Mouse (Mus musculus) hindbrain, embryonic 16.5 days (tissue): ENCODE results near the gene Gtf2i. TPM values are rescaled to one million over a fixed set of nuclear protein-coding genes. Genes with fewer than 3 reads are reported as not detected.

Experiments used
- ATAC-seq: fragments of 200-750 bp; cut with Nextera tagmentation; 2 replicates; pipeline ENCODE4 v1.8.0; 2017; ENCODE audit warnings: moderate TSS enrichment, moderate library complexity
- H3K27ac ChIP-seq: fragments of 300-500 bp; sonication (generic); 2 replicates; pipeline ENCODE4 v1.5.1; 2014; ENCODE audit warnings: low read depth, mild to moderate bottlenecking, control low read depth, low read length, moderate library complexity
- H3K27me3 ChIP-seq: fragments of 300-500 bp; sonication (generic); replicated peaks from 2 replicates; pipeline ENCODE4 v1.6.1; 2014; ENCODE audit warnings: low read length; ENCODE audit not compliant: control insufficient read depth, insufficient read depth
- H3K36me3 ChIP-seq: fragments of 300-500 bp; sonication (generic); 2 replicates; pipeline ENCODE4 v1.6.1; 2014; ENCODE audit warnings: mild to moderate bottlenecking, low read length, moderate library complexity, mixed read lengths; ENCODE audit not compliant: control insufficient read depth, insufficient read depth
- H3K4me1 ChIP-seq: fragments of 300-500 bp; sonication (generic); 2 replicates; pipeline ENCODE4 v1.6.1; 2014; ENCODE audit warnings: low read depth, low read length; ENCODE audit not compliant: control insufficient read depth, insufficient read depth
- H3K4me2 ChIP-seq: fragments of 300-500 bp; sonication (generic); 2 replicates; pipeline ENCODE4 v1.6.1; 2014; ENCODE audit warnings: mild to moderate bottlenecking, low read length, control low read depth, moderate library complexity
- H3K4me3 ChIP-seq: fragments of 300-500 bp; sonication (generic); 2 replicates; pipeline ENCODE4 v1.5.1; 2014; ENCODE audit warnings: mild to moderate bottlenecking, low read length, control low read depth, moderate library complexity
- H3K9ac ChIP-seq: fragments of 300-500 bp; sonication (generic); 2 replicates; pipeline ENCODE4 v1.6.1; 2014; ENCODE audit warnings: low read depth, mild to moderate bottlenecking, control low read depth, low read length, moderate library complexity
- H3K9me3 ChIP-seq: fragments of 300-500 bp; sonication (generic); 2 replicates; pipeline ENCODE4 v1.6.1; 2014; ENCODE audit warnings: mild to moderate bottlenecking, low read length, moderate library complexity; ENCODE audit not compliant: control insufficient read depth
- WGBS: fragments of 180-500 bp; shearing (Covaris S2); extraction: QIAGEN DNeasy Blood & Tissue Kit; methylation state at CpG from one replicate; pipeline ENCODE4 v1.1.7; 2014; 5-methylcytosine and 5-hydroxymethylcytosine counted together
- polyA plus RNA-seq: library from polyadenylated mRNA; unstranded; fragments of >200 nt; fragmentation: Nextera tagmentation; extraction: Ambion mirVana; gene quantifications from 2 replicates; pipeline ENCODE4 v1.2.1, GENCODE M21; 2015

Gene Gtf2i
- polyA plus RNA-seq, 1 experiment from 2014 or later, result 132 TPM

DNA sequence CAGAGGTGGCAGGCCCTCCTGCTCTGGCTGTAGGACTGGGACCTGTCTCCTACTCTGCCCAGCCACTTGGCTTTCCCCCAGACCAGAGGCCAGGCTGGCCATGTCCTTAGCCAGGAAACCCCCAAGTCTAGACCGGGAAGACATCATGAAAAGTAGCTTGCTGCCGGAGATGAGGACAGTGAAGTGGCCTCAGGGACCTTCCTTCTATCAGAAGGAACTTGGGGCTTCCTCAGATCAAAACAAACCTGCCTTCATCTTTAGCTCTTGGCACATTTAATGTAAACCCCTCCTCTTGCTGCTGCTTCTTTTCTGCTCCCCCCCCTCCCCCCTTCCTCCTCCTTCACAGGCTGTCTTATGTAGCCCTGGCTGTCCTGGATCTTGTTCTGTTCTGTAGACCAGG, 80.4 kb downstream of the Gtf2i start:
- Histone ChIP-seq H3K9ac (no peak overlapping the region), H3K4me2 (no peak overlapping the region), H3K36me3 (peaks cover 26% of the 10 kb centered on the region), H3K27me3 (no peaks in the 10 kb centered on the region), H3K4me3 (no peak overlapping the region), H3K27ac (no peak overlapping the region), H3K9me3 (no peaks in the 10 kb centered on the region), H3K4me1 (no peaks in the 10 kb centered on the region)
- no peak for ATAC-seq
- WGBS, result 54% methylated on average over 2 of the region's 2 CpGs

GRCm38 (mm10) chr5:134233244-134233651, 81.3 kb downstream of the Gtf2i start:
- Histone ChIP-seq H3K9ac (no peak overlapping the region), H3K4me3 (no peak overlapping the region), H3K27me3 (no peaks in the 10 kb centered on the region), H3K27ac (no peak overlapping the region), H3K9me3 (no peaks in the 10 kb centered on the region), H3K4me1 (no peaks in the 10 kb centered on the region), H3K36me3 (peaks cover 22% of the 10 kb centered on the region), H3K4me2 (no peak overlapping the region)
- WGBS, result 73% methylated on average over 7 of the region's 7 CpGs
- ATAC-seq, result no peak

GRCm38 (mm10) chr5:134232568-134232967, 82.0 kb downstream of the Gtf2i start:
- no peaks in the 10 kb centered on the region for H3K4me1 ChIP-seq
- no peak overlapping the region for H3K9ac ChIP-seq
- no peak overlapping the region for H3K27ac ChIP-seq
- H3K36me3 ChIP-seq, result peaks cover 16% of the 10 kb centered on the region
- H3K9me3 ChIP-seq, result no peaks in the 10 kb centered on the region
- no peak overlapping the region for H3K4me2 ChIP-seq
- no peak overlapping the region for H3K4me3 ChIP-seq
- ATAC-seq, result no peak
- 57% methylated on average over 7 of the region's 7 CpGs for WGBS
- no peaks in the 10 kb centered on the region for H3K27me3 ChIP-seq

GRCm38 (mm10) chr5:134232111-134232510, 82.4 kb downstream of the Gtf2i start:
- Histone ChIP-seq H3K36me3 (peaks cover 12% of the 10 kb centered on the region), H3K27me3 (no peaks in the 10 kb centered on the region), H3K9me3 (no peaks in the 10 kb centered on the region), H3K4me3 (no peak overlapping the region), H3K4me2 (no peak overlapping the region), H3K4me1 (no peaks in the 10 kb centered on the region), H3K9ac (no peak overlapping the region), H3K27ac (no peak overlapping the region)
- ATAC-seq, result no peak
- WGBS, result 81% methylated on average over 6 of the region's 6 CpGs

GRCm38 (mm10) chr5:134231376-134231775, 83.2 kb downstream of the Gtf2i start:
- 81% methylated on average over 5 of the region's 5 CpGs for WGBS
- peaks cover 6% of the 10 kb centered on the region for H3K36me3 ChIP-seq
- H3K27ac ChIP-seq, result no peak overlapping the region
- H3K9ac ChIP-seq, result no peak overlapping the region
- no peaks in the 10 kb centered on the region for H3K9me3 ChIP-seq
- ATAC-seq, result no peak
- H3K4me3 ChIP-seq, result no peak overlapping the region
- no peaks in the 10 kb centered on the region for H3K27me3 ChIP-seq
- H3K4me2 ChIP-seq, result no peak overlapping the region
- no peaks in the 10 kb centered on the region for H3K4me1 ChIP-seq

DNA sequence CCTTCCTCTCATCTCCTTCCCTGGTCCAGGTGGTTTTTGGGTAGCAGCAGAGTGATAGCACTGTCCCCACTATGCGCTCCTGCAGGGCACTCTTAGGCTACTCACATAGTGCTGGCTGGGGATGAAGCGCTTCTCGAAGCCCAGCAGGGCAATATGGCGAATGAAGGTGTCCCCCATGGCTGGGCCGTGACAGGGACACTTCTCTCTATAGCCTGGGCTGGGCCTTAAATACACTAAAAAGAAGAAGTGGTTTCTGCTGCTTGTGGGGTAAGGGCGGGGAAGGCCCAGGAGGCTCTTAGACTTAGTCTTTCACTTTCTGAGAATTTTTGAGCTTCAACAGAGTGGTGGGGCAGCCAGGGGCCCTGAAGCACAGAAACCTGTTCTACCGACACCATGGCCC, 85.2 kb downstream of the Gtf2i start, which contains the start of gene Ncf1:
TSS of gene Ncf1 (minus strand) at position 235 of the 400 bp plus-strand sequence.
- Histone ChIP-seq H3K9me3 (no peaks in the 10 kb centered on the region), H3K9ac (no peak within 1 kb of the TSS), H3K27me3 (no peaks in the 10 kb centered on the region), H3K27ac (no peak within 1 kb of the TSS), H3K4me3 (no peak within 1 kb of the TSS), H3K4me1 (no peaks in the 10 kb centered on the region), H3K36me3 (no peaks in the 10 kb centered on the region), H3K4me2 (no peak within 1 kb of the TSS)
- no peak for ATAC-seq
- WGBS, result 88% methylated on average over 7 of the region's 7 CpGs

GRCm38 (mm10) chr5:134228249-134228638, 86.3 kb downstream of the Gtf2i start:
- no peak overlapping the region for H3K27ac ChIP-seq
- WGBS, result 90% methylated on average over 6 of the region's 6 CpGs
- H3K27me3 ChIP-seq, result no peaks in the 10 kb centered on the region
- no peaks in the 10 kb centered on the region for H3K4me1 ChIP-seq
- no peak for ATAC-seq
- no peak overlapping the region for H3K4me3 ChIP-seq
- no peak overlapping the region for H3K9ac ChIP-seq
- no peaks in the 10 kb centered on the region for H3K9me3 ChIP-seq
- H3K36me3 ChIP-seq, result no peaks in the 10 kb centered on the region
- H3K4me2 ChIP-seq, result no peak overlapping the region

- Histone ChIP-seq H3K9me3 (no peaks in the 10 kb centered on the region), H3K4me2 (no peak overlapping the region), H3K27ac (no peak overlapping the region), H3K27me3 (no peaks in the 10 kb centered on the region), H3K9ac (no peak overlapping the region; the same call in 1 of the 2 replicates), H3K4me3 (no peak overlapping the region), H3K4me1 (no peaks in the 10 kb centered on the region), H3K36me3 (no peaks in the 10 kb centered on the region)
- 44% methylated on average over 11 of the region's 11 CpGs for WGBS
- ATAC-seq, result no peak
These were observed 86.8 kb downstream of the Gtf2i start for GRCm38 (mm10) chr5:134227574-134228248.

DNA sequence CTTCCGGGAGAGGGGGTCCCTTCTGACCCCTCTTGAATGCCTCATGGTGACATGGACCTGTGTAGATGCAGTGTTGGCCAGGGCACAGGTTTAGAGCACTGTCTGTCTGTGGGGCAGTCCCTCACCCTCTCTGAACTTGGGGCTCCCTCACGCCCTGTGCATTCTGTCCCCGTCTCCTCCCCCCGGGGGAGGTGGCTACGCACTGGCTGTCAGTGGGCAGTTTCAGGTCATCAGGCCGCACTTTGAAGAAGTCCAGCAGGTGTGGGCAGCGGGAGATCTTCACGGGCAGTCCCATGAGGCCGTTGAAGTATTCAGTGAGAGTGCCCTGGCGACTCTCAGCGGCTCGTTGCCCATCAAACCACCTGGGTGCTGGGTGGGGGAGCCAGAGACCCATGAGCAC, 87.6 kb downstream of the Gtf2i start:
- Histone ChIP-seq H3K4me2 (no peak overlapping the region), H3K27ac (no peak overlapping the region), H3K36me3 (no peaks in the 10 kb centered on the region), H3K4me1 (peaks cover 2% of the 10 kb centered on the region), H3K4me3 (no peak overlapping the region), H3K27me3 (peaks cover 2% of the 10 kb centered on the region; the same call in 1 of the 2 replicates), H3K9me3 (no peaks in the 10 kb centered on the region), H3K9ac (no peak overlapping the region)
- WGBS, result 71% methylated on average over 12 of the region's 12 CpGs
- ATAC-seq, result no peak
